Mouse (Mus musculus) adrenal gland, postnatal 14 days (tissue): ENCODE measurements around the gene Olfr976. TPM values are rescaled to one million over a fixed set of nuclear protein-coding genes. Genes with fewer than 3 reads are reported as not detected.
"Not testable (repeated sequence)": the region's sequence is repeated elsewhere in the genome, so short reads cannot be mapped to it uniquely, and the experiment has no call there.

Source experiments
- DNase-seq: peaks from one replicate; pipeline ENCODE4 v3.0.0; 2021; ENCODE audit warnings: mixed read lengths
- long read RNA-seq, 2 experiments: library from polyadenylated mRNA; stranded (forward); transcript quantifications; one replicate each; pipeline ENCODE4 v2.0.0; 2021
- total RNA-seq: library from RNA; stranded (reverse); gene quantifications from 2 replicates; pipeline ENCODE4 v1.2.3, GENCODE M21; 2021

Gene Olfr976
- not detected in 2 replicates for total RNA-seq
- long read RNA-seq, experiment 1 = 0 reads
- long read RNA-seq, experiment 2 = 0 reads

DNA sequence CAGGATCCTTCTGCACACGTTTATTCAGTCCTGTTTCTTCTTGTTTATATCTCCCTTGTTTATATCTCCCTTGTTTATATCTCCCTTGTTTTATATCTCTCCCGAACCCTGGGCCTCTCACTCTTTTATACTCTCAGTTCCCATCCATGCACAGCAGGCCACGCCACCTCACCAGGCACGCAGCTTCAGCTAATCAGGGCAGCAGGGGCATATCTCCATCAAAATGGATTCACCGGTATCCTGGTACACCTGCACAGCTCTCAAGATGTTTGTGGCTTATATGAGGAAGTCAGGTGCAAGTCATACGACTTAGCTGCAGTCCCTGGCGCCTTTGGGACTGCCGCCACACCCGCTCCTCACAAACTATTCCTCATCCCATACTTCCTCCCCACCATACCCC is at the start of gene Olfr976:
Gene Olfr976 (minus strand): TSS at position 101 of the 400 bp plus-strand sequence.
- not testable (repeated sequence) for DNase-seq

GRCm38 (mm10) chr9:40009482-40009881 is 48.5 kb upstream of the Olfr976 start, which contains the start of gene Olfr980:
TSS of gene Olfr980 (minus strand) at chr9:40009582.
- DNase-seq = no peak

GRCm38 (mm10) chr9:40003365-40003764 is 42.4 kb upstream of the Olfr976 start, which contains the start of gene Olfr979:
TSS of gene Olfr979 (minus strand) at chr9:40003465.
- DNase-seq = no peak

- no peak for DNase-seq
Observed at GRCm38 (mm10) chr9:39991813-39992212, 30.9 kb upstream of the Olfr976 start, which contains the start of gene Olfr978. TSS of gene Olfr978 (plus strand) at chr9:39992113.

DNA sequence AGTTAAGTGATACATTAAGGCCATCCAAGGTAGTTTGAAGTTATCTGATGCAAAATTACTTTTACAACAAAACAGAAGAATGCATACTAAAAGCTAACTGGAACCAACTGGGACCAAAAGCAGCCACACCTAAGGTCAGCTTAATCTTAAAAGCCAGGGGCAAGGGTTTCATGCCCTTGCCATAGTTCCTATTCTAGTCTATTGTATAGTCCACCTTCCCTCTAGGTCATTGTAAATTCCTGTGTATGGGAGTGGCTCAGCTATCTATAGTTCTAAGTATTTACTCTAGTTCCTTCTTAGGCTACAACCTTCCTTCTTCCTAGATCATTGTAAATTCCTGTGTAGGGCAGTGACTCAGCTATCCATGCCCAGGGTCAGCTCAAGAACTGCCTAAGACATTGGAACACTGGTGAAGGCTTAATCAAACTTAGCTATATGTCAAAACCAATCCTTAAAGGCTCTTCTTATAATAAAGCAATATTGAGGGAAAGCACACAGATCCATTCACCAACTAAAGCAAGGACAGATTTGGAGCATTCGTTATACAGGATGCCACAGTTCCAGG is 15.7 kb upstream of the Olfr976 start:
- DNase-seq = not testable (repeated sequence)

DNA sequence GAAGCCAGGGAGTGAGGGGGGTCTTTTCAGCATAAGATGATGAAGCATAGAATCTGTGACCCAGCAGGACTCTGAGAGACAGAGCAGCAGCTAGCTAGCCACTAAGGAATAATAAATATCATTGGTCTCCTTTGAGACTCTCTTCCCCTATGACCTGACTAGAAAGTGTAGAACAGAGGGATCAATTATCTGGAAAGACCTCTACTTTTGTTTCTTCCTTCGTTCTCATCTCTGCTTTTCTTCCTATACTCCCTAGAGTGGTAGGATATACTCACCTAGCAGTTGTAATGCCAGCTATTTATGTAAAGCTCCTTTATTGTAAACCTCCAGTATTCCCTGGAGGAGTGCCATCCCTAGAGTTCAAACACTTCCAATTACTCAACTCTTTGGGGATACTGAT is 9.0 kb downstream of the Olfr976 start, which contains the start of gene Olfr975:
Gene Olfr975 (minus strand): TSS at position 101 of the 400 bp plus-strand sequence.
- no peak for DNase-seq

GRCm38 (mm10) chr9:39937201-39937600 is 23.7 kb downstream of the Olfr976 start, which contains the start of gene Olfr974:
TSS of gene Olfr974 (plus strand) at chr9:39937501.
- DNase-seq = no peak

DNA sequence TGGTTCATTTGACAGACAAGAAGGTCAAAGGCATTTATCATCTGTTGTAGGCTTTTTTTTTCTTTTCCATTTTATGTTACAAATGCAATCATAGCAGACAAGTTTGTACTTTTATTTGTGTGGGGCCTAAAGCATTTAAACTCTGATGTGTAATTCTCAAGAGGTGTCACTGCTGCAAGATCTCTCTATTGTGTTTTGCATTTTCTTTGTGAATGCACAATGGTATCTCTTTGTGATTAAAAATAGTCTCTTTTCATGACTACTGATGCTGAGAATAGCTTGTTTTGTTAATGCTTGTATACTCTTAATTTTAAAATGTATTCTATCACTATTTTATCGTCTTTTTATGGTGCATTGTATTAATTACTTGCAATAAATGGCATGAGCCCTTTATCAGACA is 32.1 kb downstream of the Olfr976 start:
- not testable (repeated sequence) for DNase-seq

- DNase-seq = not testable (repeated sequence)
Observed at GRCm38 (mm10) chr9:39927975-39928836, 32.7 kb downstream of the Olfr976 start.

DNA sequence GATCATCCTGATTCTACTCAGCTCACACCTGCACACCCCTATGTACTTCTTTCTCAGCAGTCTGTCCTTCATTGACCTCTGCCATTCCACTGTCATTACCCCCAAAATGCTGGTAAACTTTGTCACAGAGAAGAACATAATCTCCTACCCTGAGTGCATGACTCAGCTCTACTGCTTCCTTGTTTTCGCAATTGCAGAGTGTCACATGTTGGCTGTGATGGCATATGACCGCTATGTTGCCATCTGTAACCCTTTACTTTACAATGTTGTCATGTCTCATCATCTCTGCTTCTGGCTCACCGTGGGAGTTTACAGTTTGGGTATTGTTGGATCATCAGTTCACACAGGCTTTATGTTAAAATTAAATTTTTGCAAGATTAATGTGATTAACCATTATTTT is 51.0 kb downstream of the Olfr976 start:
- no peak for DNase-seq

DNA sequence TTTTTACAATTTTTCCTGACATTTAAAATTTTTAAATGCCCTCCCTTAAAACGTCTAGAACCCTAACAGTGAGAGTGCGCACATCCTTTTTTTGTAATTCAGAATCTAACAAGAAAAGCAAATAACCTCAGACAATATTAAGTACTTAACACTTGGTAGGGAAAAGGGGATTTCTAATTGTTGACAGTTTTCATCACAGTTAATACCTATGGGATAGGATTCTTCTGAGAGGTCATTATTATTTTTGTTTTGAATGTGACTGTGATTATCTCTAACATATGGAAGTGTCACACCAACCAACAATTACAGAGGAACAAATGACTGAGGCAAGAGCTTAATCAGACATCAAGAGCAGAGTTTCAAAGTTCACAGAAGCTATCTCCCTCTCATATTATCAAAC is 53.9 kb downstream of the Olfr976 start, which contains the start of gene Olfr229:
Gene Olfr229 (plus strand): TSS at position 301 of the 400 bp plus-strand sequence.
- DNase-seq = no peak

- DNase-seq = no peak
Observed at GRCm38 (mm10) chr9:39905106-39905505, 55.8 kb downstream of the Olfr976 start.

Other genes with a start within 250 kb of the Olfr976 start
- not detected in 2 replicates for gene Olfr965, start 249.8 kb downstream of the Olfr976 start, total RNA-seq
- gene Olfr150, start 230.2 kb downstream of the Olfr976 start, total RNA-seq = not detected in 2 replicates
- not detected in 2 replicates for gene Olfr967, start 214.9 kb downstream of the Olfr976 start, total RNA-seq
- not detected in 2 replicates for gene Olfr968, start 177.9 kb downstream of the Olfr976 start, total RNA-seq
- not detected in 2 replicates for gene Olfr969, start 170.2 kb downstream of the Olfr976 start, total RNA-seq
- gene Olfr970, start 152.3 kb downstream of the Olfr976 start, total RNA-seq = not detected in 2 replicates
- gene Olfr971, start 124.3 kb downstream of the Olfr976 start, total RNA-seq = not detected in 2 replicates
- gene Olfr972, start 94.7 kb downstream of the Olfr976 start, total RNA-seq = not detected in 2 replicates
- not detected in 2 replicates for gene Olfr229, start 53.8 kb downstream of the Olfr976 start, total RNA-seq
- not detected in 2 replicates for gene Olfr974, start 23.6 kb downstream of the Olfr976 start, total RNA-seq
- gene Olfr975, start 9.1 kb downstream of the Olfr976 start, total RNA-seq = not detected in 2 replicates
- not detected in 2 replicates for gene Olfr978, start 31.0 kb upstream of the Olfr976 start, total RNA-seq
- gene Olfr979, start 42.3 kb upstream of the Olfr976 start, total RNA-seq = not detected in 2 replicates
- gene Olfr980, start 48.4 kb upstream of the Olfr976 start, total RNA-seq = not detected in 2 replicates
- not detected in 2 replicates for gene Olfr981, start 60.3 kb upstream of the Olfr976 start, total RNA-seq
- gene Olfr982, start 112.7 kb upstream of the Olfr976 start, total RNA-seq = not detected in 2 replicates
- gene Olfr983, start 132.5 kb upstream of the Olfr976 start, total RNA-seq = not detected in 2 replicates
- not detected in 2 replicates for gene Olfr984, start 153.1 kb upstream of the Olfr976 start, total RNA-seq
- gene Olfr985, start 169.1 kb upstream of the Olfr976 start, total RNA-seq = not detected in 2 replicates
- not detected in 2 replicates for gene Tmem225, start 187.0 kb upstream of the Olfr976 start, total RNA-seq
- not detected in 2 replicates for gene Olfr986, start 219.8 kb upstream of the Olfr976 start, total RNA-seq
- 3.9 and 5.0 TPM in 2 replicates for gene Zfp202, start 231.2 kb upstream of the Olfr976 start, total RNA-seq